Mouse (Mus musculus) cerebral cortex, adult 2 months (tissue): Measurements from ENCODE around the gene Hoxc10.

Experiments used
- WGBS: fragments of 180-500 bp; shearing (Covaris S2); methylation state at CpG from one replicate; pipeline ENCODE4 v1.1.7; 2018; 5-methylcytosine and 5-hydroxymethylcytosine counted together

Hoxc10 gene

GRCm38 (mm10) chr15:102945185-102946077, 21.2 kb upstream of the Hoxc10 start:
- WGBS, result 17% methylated on average over 22 of the region's 22 CpGs

- WGBS, result 12% methylated on average over 9 of the region's 9 CpGs
These were observed 19.3 kb upstream of the Hoxc10 start for GRCm38 (mm10) chr15:102947276-102947675.

- 18% methylated on average over 2 of the region's 2 CpGs for WGBS
These were observed 17.8 kb upstream of the Hoxc10 start for GRCm38 (mm10) chr15:102948842-102949241.

DNA sequence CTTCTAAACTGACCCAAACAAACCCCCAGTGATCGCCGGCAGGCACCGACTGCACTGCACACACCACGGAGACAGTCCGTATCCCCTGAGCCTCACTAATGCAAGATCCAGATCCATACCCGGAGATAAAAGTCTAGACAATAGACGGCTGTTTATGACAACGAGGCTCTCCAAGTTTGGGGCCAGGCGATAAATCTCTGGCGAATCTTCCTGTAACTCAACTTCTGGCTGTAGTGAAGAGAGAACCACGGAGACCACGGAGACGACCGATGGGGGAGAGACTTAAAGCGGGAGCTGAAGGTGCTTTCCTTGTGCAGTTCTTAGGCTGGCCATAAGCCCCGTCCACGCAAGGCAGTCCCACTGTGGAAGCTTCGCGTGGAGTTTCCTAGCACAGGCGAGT, 16.9 kb upstream of the Hoxc10 start:
- WGBS, result 3% methylated on average over 20 of the region's 20 CpGs

- WGBS, result 11% methylated on average over 2 of the region's 2 CpGs
These were observed 15.7 kb upstream of the Hoxc10 start for GRCm38 (mm10) chr15:102950877-102951276.

DNA sequence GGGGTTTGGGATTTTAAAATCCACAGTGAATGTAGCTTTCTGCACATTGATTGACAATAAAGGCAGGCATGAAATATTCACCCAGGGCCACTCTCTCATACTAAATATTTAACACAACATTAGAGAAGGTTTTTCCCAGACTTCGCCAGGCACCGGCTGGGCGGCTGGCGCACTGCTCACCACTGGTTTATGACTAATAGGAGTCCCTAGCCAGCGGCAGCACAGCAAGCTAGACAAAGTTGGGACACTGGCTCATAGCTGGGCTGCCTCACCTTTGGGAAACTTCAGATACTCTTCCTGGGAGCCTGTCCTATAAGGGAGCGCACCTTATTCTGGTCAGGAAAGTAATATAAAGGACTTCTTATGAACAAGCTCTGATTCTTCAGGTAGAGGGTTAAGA, 13.0 kb upstream of the Hoxc10 start:
- 7% methylated on average over 6 of the region's 6 CpGs for WGBS

DNA sequence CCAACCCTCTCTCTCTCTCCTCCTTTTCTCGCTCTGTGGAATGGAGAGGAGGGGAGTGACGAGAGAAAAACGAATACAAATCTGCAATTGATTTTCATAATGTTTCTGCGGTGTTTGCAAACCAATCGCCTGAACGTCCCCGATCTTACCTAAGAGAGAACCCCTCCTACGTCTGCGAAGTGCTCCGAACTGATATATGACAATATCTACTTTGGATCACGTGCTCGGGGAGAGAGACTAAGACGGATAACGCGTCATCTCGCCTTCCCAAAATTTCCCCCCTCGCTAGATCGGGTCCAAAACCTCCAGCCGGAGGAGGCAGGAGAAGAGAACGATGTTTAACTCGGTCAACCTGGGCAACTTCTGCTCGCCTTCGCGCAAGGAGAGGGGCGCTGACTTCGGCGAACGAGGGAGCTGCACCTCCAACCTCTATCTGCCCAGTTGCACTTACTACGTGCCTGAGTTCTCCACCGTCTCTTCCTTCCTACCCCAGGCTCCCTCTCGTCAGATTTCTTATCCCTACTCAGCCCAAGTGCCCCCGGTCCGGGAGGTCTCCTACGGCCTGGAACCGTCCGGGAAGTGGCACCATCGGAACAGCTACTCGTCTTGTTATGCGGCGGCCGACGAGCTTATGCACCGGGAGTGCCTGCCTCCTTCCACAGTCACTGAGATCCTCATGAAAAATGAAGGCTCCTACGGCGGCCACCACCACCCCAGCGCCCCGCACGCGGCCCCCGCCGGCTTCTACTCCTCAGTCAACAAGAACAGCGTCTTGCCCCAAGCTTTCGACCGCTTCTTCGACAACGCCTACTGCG, 12.2 kb upstream of the Hoxc10 start, which contains the start of gene Hoxc11:
Gene Hoxc11 (plus strand): TSS at position 236 of the 815 bp plus-strand sequence.
- WGBS, result 2% methylated on average over 57 of the region's 57 CpGs

- 2% methylated on average over 28 of the region's 28 CpGs for WGBS
These were observed 11.6 kb upstream of the Hoxc10 start for GRCm38 (mm10) chr15:102955007-102955382.

DNA sequence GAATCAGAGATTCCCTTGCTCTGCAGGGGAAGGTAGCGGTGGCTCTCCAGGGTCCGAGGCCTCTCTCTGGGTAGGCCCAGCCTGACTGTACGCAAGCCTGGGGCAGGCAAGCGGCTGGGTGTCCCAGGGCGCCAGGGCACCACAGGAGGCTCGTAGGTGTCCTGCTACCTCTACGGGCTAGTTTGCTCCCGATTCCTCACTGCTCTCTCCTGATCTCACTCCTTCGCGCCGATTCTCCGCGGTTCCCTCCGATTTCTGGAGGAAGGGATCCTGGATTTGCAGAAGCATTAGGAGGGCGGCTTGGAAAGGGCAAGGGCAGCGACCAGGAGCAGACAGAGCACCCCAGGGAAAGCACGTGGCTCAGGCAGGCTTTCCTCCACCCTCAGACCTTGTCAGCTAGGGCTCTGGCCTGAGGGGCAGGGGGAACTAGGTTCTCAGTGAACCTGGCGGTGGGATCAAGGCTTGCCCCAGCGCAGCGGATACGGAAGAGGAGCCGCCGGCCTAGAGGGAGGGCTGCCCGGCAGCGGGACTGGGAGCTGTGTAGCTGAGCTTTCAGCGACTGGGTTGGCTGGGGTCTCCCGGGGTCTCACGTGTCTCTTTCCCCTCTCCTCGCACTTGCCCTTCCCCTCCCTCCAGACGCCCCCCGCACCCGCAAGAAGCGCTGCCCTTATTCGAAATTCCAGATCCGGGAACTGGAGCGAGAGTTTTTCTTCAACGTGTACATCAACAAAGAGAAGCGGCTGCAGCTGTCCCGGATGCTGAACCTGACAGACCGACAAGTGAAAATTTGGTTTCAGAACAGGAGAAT, 10.6 kb upstream of the Hoxc10 start:
- 2% methylated on average over 40 of the region's 40 CpGs for WGBS

- WGBS, result 2% methylated on average over 12 of the region's 12 CpGs
These were observed 9.7 kb upstream of the Hoxc10 start for GRCm38 (mm10) chr15:102956906-102957305.

DNA sequence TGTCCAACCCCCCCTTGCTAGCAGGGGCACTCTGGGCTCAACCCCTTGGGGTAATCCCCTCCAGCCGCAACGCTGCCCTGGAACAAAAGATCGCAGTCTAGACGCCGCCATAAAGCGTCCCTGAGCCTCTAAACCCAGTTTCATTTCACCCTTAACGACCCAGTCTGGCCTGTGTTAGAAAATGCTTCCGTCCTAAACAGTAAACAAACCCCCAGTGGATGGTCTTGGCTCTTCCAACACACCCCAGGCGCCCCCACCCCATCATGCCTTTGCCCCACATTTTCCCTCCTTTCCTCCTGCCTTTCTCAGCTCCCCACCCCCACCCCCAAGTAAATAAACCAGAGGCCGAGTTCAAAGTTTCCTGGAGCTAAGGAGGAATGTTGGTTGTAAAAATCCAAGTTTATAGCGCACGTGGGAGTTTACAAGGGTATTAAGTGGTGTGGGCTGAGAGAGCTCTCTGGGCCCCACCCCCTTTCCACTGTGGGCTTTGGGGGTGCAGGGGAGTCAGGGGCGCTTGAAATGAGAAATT, 6.9 kb upstream of the Hoxc10 start:
- WGBS, result 3% methylated on average over 13 of the region's 13 CpGs

DNA sequence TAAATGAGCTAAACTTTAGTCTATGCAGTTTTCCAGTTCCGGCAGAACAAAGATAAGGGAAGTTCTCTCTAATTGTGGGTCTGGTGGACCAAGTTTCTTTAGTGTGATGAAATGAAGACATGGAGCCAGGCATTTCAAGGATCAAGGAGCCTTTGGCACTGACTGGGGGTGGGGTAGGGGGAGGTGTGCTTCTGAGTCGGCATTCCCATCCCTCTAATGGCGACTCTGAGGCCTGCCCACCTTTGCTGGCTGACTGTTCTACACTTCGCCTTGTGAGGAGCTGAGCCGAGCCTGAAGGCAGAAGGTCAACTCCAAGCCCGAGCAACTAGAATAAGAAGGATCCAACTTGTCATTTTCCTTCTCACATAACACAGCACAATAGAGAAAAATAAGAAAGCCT, 4.9 kb upstream of the Hoxc10 start:
- WGBS, result 3% methylated on average over 6 of the region's 6 CpGs

DNA sequence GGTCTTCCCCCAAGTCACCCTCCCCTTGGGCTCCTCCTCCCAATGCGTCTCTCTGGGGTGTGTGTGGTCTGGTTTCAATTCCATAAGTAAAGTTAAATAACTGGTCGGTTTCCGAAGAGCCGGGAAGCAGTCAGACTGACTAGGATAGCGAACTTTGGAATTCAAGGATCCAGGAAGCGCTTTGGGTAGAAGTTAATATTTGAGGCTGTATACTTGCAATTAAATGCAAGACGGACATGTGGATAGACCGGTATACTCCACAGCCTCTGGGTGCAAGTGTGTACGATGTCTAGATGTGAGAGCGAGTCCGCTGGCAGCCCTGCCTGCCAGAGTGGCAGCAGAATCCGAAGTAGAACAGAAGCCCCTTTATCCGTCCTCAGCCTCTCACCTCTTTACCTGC, 4.1 kb upstream of the Hoxc10 start:
- WGBS, result 6% methylated on average over 13 of the region's 13 CpGs

- WGBS, result 5% methylated on average over 8 of the region's 8 CpGs
These were observed 3.3 kb upstream of the Hoxc10 start for GRCm38 (mm10) chr15:102963259-102963658.

DNA sequence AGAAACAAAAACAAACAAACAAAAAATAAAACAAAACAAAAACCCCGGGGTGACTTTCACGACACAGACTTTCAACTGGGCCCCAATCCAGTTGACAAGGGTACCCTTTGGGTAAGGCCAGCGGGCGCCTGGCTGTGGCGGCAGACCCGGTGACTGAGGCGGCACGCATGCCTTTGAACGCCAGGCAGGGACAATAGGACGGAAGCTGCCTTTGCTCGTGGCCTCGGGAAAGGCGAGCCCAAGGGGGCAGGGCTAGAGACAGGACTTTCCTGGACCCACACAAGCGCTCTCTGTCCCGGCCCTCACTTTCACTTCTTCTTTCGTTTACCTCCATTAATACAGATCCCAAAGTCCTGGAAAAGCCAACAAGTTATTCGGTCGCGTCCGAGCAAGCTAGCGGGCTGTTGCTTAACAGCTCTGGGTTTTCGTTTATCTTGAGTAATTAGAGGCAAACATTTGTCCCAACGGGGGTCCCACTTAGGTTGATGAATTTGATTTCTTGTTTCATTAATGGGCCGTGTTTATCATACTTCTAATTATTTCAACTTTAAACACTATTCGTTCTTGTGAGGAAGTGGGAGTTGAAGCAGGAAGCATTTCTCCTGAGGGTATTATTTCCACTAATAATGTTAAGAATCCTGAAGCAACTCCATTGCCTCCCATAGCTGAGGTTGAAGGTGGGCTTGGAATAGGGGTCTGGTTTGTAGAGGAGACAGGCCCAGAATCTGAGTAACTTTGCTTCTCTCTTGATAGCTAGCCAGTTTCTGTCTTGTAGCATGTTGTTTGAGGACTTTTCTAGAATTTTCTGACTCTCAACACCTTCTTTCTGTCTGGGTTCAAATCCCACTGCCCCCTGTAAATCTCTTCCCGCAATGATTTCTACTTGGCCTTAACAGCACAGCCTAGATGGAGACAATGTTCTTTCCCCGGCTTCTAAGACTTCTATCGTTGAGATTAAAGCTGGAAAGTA, 2.6 kb upstream of the Hoxc10 start:
- WGBS, result 4% methylated on average over 28 of the region's 28 CpGs

- WGBS, result 7% methylated on average over 26 of the region's 26 CpGs
These were observed 1.3 kb upstream of the Hoxc10 start for GRCm38 (mm10) chr15:102965003-102965891.

DNA sequence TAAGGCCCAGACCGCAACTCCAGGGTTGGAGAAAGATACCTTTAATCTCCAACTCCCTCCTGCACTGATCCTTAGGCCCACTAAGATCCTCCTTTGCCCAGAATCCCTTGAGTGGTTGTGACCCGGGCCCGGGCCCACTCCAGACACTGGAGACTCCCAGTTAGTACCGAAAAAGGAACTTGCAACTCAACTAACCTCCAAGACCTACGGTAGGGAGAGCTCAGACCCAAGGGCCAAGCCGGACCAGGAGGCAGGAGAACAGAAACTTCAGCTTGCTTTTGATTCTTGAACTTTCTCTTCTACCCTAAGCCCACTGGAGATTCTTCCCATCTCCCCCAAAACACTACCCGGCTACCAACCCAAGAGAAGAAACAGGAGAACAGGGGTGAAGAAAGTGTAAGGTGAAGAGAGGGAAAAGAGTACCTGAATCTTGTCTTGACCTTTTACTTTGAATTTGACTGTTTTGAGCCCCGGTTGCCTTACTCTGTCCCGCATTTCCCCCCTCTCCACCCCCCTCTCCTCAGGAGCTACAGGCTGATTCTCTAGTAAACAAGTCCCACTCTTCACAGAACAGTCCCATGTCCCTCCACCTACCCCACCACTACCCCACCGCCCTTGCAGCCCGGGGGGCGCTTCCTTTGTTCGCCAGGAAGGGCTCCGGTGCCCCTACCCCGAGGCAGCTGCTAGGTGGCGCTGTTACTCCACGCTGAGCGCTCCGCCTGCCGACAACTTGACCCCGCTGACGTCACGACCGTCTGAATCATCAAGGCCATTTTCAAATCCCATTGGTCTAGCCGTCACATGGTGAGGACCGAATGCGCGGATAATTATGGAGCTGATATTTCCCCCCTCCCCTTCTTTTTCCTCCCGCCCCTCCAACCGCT, 462 bp upstream of the Hoxc10 start:
- 5% methylated on average over 30 of the region's 30 CpGs for WGBS

GRCm38 (mm10) chr15:102967312-102967510, 615 bp downstream of the Hoxc10 start, which contains the start of gene Hoxc5:
Gene Hoxc5 (plus strand): TSS chr15:102967443.
- WGBS, result 5% methylated on average over 12 of the region's 12 CpGs
